21 mouse cellular contexts compared by ENCODE assay signal in the genomic region with DNA sequence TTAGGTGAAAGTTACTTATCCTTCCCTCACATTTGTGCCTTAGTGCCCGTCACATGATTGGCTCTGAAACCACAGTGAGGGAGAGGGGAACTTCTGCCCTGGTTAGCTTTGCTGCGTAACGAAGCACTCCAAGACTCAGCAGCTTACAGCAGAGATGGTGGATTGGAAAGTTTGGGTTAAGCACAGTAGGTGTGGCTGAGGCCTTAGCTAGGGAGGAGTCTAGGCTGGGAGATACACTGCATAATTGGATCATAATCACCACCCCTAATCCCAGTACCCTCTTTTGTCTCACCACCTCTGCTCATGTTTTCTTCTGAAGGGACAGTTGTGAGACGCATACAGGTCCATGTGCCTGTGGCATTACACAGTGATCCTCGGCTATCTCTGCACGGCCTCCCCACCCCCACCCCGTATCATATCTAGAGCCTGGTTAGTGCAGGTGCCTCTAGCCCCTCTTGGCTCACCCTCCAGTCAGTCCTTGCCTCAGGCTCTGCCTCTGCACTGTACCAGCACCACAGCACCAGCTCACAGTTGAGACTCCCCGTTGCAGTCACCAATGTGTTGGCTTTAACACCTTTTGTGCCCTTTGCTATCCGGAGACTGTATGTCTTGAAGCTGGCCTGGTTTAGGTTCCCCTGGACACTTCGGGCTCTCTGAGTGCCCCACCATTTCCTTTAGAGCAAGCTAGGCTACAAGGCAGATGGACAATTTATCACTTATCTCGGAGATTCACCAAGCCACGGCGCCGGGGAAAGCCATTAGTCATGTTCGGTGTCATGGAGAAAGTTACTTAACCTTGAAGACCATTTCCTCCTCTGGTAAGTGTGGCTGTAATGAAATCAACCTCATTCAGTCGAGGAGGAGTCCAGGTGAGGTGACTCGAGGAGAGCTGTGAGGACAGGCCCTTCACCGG. TPM values are rescaled to one million over a fixed set of nuclear protein-coding genes. Genes with fewer than 3 reads are reported as not detected.
DNase-seq lines count a peak whose midpoint lies in the region; ATAC-seq and TF ChIP-seq lines count a peak whose summit lies in the region.
"Had no signal": no experiment of that assay in that cellular context is flagged by ENCODE, and none has a peak within 500 bp of the region (broad histone marks: within the 10 kb centered on the region; RNA-seq: fewer than 3 reads in every experiment).

No protein-coding gene starts in this region.

- no peak overlapping the region for H3K27ac ChIP-seq in heart, postnatal 0 days (ENCODE audit: low read depth)
- 0 out of 2 replicates have a peak overlapping the region, but pooled peaks have one; percentile 13 for H3K27ac ChIP-seq in neural tube, embryonic 13.5 days (replicated peaks)
- H3K27ac ChIP-seq in liver, embryonic 13.5 days, result peak overlapping the region; percentile 66
- H3K27ac ChIP-seq: embryonic facial prominence, embryonic 10.5 days; gastrocnemius, adult 2 months; heart, adult 2 months had no signal

- no peak overlapping the region for H3K4me3 ChIP-seq in heart, postnatal 0 days (ENCODE audit: low read depth, low read length)
- no peak overlapping the region for H3K4me3 ChIP-seq in neural tube, embryonic 13.5 days
- peak overlapping the region; percentile 25; the same call in 1 of the 2 replicates for H3K4me3 ChIP-seq in liver, embryonic 13.5 days (replicated peaks)
- H3K4me3 ChIP-seq: embryonic facial prominence, embryonic 10.5 days; gastrocnemius, adult 2 months; heart, adult 2 months had no signal

- no peaks in the 10 kb centered on the region for H3K9me3 ChIP-seq in heart, postnatal 0 days (replicated peaks; ENCODE audit: control insufficient read depth, low read length)
- H3K9me3 ChIP-seq in neural tube, embryonic 13.5 days, result no peaks in the 10 kb centered on the region
- H3K9me3 ChIP-seq in liver, embryonic 13.5 days (replicated peaks), result no peaks in the 10 kb centered on the region
- H3K9me3 ChIP-seq: embryonic facial prominence, embryonic 10.5 days had no signal

- H3K27me3 ChIP-seq in heart, postnatal 0 days (ENCODE audit: control insufficient read depth, insufficient read depth, low read length), result no peaks in the 10 kb centered on the region
- no peaks in the 10 kb centered on the region for H3K27me3 ChIP-seq in neural tube, embryonic 13.5 days
- H3K27me3 ChIP-seq in liver, embryonic 13.5 days, result no peaks in the 10 kb centered on the region
- H3K27me3 ChIP-seq: Patski had no signal

- no peak for TF ChIP-seq CTCF in heart, postnatal 0 days (IDR thresholded peaks at IDR 0.05; ENCODE audit: low read depth)

- ATAC-seq in heart, postnatal 0 days (ENCODE audit: insufficient read depth, low read depth), result peak; percentile 17; the same call in 1 of the 2 replicates
- peak; percentile 36; the same call in 1 of the 2 replicates for ATAC-seq in neural tube, embryonic 13.5 days (ENCODE audit: low read depth)
- peak; percentile 74 for ATAC-seq in liver, embryonic 13.5 days (ENCODE audit: low read depth)
- ATAC-seq: activated CD4-positive, CD25-positive, alpha-beta regulatory T cell, adult 4 months; forebrain, postnatal 0 days; intestine, postnatal 0 days; Patski had no signal

- WGBS in heart, postnatal 0 days, result 48% methylated on average over 18 of the region's 18 CpGs
- WGBS in neural tube, embryonic 13.5 days, result 76% methylated on average over 18 of the region's 18 CpGs
- 17% methylated on average over 18 of the region's 18 CpGs for WGBS in liver, embryonic 13.5 days (ENCODE audit: insufficient replicate concordance)

- H3K36me3 ChIP-seq in heart, postnatal 0 days (replicated peaks; ENCODE audit: control insufficient read depth, insufficient read depth, low read length), result no peaks in the 10 kb centered on the region
- no peaks in the 10 kb centered on the region for H3K36me3 ChIP-seq in neural tube, embryonic 13.5 days
- no peaks in the 10 kb centered on the region for H3K36me3 ChIP-seq in liver, embryonic 13.5 days
- H3K36me3 ChIP-seq: embryonic facial prominence, embryonic 10.5 days had no signal

- DNase-seq in heart, postnatal 0 days (ENCODE audit: low spot score), result no peak
- no peak for DNase-seq in heart, postnatal 10 days
- DNase-seq in neural tube, embryonic 10.5 days (ENCODE audit: extremely low spot score, low spot score), result no peak
- DNase-seq in liver, embryonic 13.5 days, result peak; percentile 29
- peak; percentile 24 for DNase-seq in naive thymus-derived CD4-positive, alpha-beta T cell, adult 2 months (ENCODE audit: low read depth)
- DNase-seq in adrenal gland, postnatal 4 days (ENCODE audit: low spot score in 2 of 2), result no peak
- DNase-seq in spleen, postnatal 14 days (ENCODE audit: low spot score in 2 of 2), result no peak
- DNase-seq: cerebellum, postnatal 25 days; forebrain, postnatal 0 days; gastrocnemius, adult 2 months; heart, adult 2 months; heart, postnatal 36 days; kidney, postnatal 14 days; lung, postnatal 14 days; thymus, postnatal 14 days had no signal

- no peak overlapping the region for H3K9ac ChIP-seq in heart, postnatal 0 days (replicated peaks; ENCODE audit: low read depth, low read length)
- H3K9ac ChIP-seq in neural tube, embryonic 13.5 days, result no peak overlapping the region
- peak overlapping the region; percentile 41 for H3K9ac ChIP-seq in liver, embryonic 13.5 days
- H3K9ac ChIP-seq: forebrain, postnatal 0 days had no signal

- no peak overlapping the region for H3K4me2 ChIP-seq in heart, postnatal 0 days (ENCODE audit: low read depth, low read length)
- H3K4me2 ChIP-seq in neural tube, embryonic 13.5 days, result no peak overlapping the region
- H3K4me2 ChIP-seq in liver, embryonic 13.5 days, result peak overlapping the region; percentile 54
- H3K4me2 ChIP-seq: midbrain, embryonic 11.5 days had no signal

- intact Hi-C loops in heart, postnatal 10 days (cut with DNase I), result no loop called here

- TF ChIP-seq EP300 in heart, postnatal 0 days (IDR thresholded peaks at IDR 0.05; ENCODE audit: low read depth), result no peak

- H3K4me1 ChIP-seq in heart, postnatal 0 days (ENCODE audit: control insufficient read depth, insufficient read depth), result peaks cover 3% of the 10 kb centered on the region; the same call in 1 of the 2 replicates
- H3K4me1 ChIP-seq in neural tube, embryonic 13.5 days (replicated peaks), result peaks cover 37% of the 10 kb centered on the region
- peaks cover 56% of the 10 kb centered on the region for H3K4me1 ChIP-seq in liver, embryonic 13.5 days (replicated peaks)

RNA-seq across cellular contexts. Expression of a gene that starts 42.1 kb away (rescaled TPM):
- 23.9 and 27.1 TPM in 2 replicates for total RNA-seq in heart, postnatal 0 days (2014; rRNA removed; ENCODE audit: low replicate concordance)
- polyA plus RNA-seq in heart, postnatal 0 days (2015; fragmentation: Nextera tagmentation; extraction: Ambion mirVana), result 16.6 and 18.0 TPM in 2 replicates
- 10 to 100 TPM; 21.6 to 24.9 TPM for total RNA-seq in heart, postnatal 10 days (2021)
- 76.9 and 80.0 TPM in 2 replicates for polyA plus RNA-seq in neural tube, embryonic 13.5 days (2015; fragmentation: Nextera tagmentation; extraction: Ambion mirVana)
- polyA plus RNA-seq in liver, embryonic 13.5 days (2015; fragmentation: Nextera tagmentation; extraction: Ambion mirVana), result 6.4 and 7.5 TPM in 2 replicates
- total RNA-seq in adrenal gland, postnatal 4 days (2021), result 10 to 100 TPM; 15.4 to 20.3 TPM

Comparison
In these comparisons a context has a peak if more than half of its experiments do, and no peak if none do; other contexts are left out.
1. ATAC-seq: peak in every context shown above with its lines; median percentile 74 in liver, embryonic 13.5 days; 36 in neural tube, embryonic 13.5 days; 17 in heart, postnatal 0 days.
2. DNase-seq: peak in liver, embryonic 13.5 days (single experiment) and naive thymus-derived CD4-positive, alpha-beta T cell, adult 2 months (single experiment); none in heart, postnatal 0 days (single experiment), heart, postnatal 10 days (0 of 2), neural tube, embryonic 10.5 days (single experiment), adrenal gland, postnatal 4 days (0 of 2) and spleen, postnatal 14 days (0 of 2).